Mouse (Mus musculus) cerebellum, postnatal 25 days (tissue): ENCODE data around the gene Mrpl18.
A peak's percentile ranks its signal among the peaks of the same experiment; 100 is the strongest.
"Not testable (repeated sequence)": the region's sequence is repeated elsewhere in the genome, so short reads cannot be mapped to it uniquely, and the experiment has no call there.

ENCODE experiments used
- DNase-seq, 2 experiments: peaks; one replicate each; pipeline ENCODE4 v3.0.0; 2021; ENCODE audit warnings: mixed read lengths in 2 of 2

The Mrpl18 gene

DNA sequence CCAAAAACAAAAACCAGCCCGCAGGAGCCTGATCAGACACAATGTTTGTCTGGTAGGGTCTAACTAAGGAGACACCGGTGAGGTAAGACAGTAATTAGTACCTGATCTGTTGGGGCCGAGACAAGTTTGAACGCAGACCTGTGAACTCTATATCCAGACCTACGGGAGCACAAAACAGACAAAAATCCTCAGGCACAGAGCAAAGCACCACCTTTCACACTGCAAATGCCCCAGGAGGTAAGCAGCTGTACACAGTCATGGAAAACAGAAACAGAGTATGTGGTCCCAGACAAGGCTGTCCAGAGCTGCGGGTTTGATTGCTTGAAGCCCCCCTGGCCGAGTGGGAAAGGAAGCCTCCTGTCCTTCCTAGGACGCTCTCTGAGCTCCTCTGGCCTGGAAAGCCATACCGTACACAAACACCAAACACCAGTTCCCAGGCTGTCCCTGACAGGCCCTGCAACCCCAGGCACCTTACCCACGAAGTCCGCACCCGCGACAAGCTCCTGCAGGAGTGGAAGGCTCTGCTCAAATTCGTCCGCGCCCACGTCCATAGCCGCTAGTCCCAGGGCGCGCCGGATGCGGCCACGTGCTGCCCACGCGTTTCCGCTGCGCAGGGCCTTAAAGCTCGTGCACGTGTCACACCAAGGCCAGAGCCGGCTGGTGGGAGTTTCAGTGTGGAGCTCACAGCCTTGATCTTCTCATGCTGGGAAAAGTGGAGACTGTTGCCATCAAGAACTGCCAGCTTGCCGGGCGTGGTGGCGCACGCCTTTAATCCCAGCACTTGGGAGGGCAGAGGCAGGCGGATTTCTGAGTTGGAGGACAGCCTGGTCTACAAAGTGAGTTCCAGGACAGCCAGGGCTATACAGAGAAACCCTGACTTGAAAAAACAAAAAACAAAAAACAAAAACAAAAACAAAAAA lies 6.5 kb downstream of the Mrpl18 start, which contains the start of gene Pnldc1:
TSS of gene Pnldc1 (minus strand) at position 870 of the 920 bp plus-strand sequence.
- DNase-seq, result no peak

DNA sequence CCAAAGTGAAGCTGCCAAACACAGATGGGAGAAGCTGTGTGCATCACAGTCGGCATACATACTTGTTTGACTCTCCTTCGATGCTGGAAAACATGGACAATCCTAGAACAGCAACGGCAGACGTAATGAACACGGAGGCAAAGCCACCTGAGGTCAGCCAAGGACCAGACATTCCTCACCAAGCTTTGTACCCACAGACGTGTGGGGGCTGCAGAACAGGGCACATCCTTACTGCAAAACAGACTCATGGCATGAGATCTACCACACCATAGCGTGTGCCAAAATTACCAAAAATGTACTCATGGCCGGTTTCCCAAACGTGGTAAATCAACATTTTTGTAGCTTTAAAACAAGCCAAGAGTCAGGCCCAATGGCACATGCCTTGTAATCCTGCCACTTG lies 9.7 kb downstream of the Mrpl18 start:
- no peak for DNase-seq

DNA sequence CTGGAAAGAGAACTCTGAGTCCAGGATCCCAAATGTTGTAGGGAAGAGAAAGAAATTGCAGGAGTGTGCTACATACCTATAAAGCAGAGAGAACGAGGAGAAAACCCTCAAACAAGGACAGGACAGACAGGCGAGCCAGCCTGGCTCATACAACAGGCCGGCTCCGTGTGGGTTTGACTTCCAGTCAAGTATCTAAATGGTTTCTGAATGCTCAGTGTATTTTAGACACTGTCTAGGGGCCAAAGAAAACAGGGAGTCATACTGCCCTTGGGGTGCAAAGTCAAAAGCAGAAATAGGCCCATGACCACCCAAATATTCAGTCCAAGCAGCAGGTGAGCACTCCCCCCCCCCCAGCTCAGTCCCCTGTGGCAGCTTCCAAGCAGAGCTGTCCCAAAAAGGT lies 10.3 kb downstream of the Mrpl18 start:
- no peak for DNase-seq

DNA sequence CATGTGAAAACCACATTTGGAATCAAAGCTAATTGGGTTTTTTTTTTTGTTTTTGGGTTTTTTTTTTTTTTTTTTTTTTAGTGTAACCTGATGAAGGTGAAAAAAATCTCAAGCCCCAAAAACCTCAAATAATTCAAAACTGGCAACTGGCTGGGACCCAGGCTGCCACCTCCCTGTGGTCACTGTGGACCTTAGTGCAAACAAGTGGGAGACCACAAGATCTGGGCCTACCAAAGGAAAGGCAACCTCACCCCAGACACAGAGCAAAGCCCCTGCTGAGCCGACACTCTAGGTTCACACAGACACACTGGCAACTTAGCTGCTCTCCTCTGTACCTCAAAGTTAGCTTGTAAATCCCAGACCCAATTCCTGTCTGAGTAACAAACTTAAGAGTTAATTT lies 11.8 kb downstream of the Mrpl18 start:
- DNase-seq, result no peak

DNA sequence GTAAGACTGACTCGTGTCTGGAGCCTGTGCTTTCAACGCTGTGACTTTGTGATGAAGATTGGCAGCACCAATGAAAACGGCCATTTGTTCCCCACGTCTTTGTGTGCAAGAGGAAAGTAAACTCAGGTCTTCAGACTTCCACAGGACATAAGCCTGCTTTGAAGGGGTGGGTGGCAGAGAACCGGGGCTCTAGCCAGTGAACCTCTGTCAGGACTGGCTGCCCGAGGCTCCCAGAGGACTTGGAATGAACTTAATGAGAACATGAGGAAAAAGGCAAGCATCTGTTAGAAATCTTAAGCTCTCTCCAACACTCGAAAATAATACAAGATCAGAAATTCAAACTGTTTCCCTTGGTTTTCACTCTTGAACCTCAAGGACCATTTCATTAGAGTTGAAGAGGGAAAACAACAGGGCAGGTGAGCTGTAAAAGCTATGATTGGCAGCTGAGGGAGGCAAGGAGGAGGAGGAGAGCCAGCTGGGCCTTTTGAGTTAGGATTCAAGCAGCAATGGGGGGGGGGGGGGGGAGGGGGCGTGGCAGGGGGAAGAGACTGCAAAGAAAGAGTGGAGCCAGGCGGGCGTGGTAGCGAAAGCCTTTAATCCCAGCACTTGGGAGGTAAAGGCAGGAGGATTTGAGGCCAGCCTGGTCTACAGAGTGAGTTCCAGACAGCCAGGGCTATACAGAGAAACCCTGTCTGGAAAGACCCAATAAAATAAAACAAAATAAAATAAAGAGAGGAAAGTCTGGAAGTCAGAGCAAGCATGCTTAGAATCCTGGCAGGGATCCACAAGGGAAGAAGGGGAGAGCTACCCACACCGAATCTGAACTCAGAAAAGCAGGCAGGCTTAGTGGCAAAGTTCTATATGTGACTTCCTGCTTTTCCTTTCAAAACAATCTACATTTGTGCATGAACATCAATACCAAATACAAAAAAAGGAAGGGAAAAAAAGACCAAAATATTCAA lies 12.5 kb downstream of the Mrpl18 start:
- DNase-seq, result no peak

DNA sequence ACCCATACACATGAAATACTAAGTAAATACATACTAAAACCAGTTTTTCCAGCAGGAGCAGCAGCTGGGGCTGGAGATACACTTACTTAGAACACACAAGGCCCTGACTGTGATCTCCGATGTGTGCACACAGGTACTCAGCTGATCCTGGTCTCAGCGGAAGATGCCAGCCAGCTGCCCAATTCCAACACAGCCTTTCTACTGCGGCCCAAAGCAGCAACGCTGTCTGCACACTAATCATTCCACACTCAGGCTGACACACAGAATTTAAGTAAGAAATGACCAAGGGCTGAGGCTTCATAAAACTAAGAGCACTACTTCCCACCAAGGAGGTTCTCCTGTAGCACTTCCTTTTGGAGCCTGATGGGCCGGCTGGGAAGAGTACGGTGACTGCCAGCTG lies 13.9 kb downstream of the Mrpl18 start:
- DNase-seq, result no peak

DNA sequence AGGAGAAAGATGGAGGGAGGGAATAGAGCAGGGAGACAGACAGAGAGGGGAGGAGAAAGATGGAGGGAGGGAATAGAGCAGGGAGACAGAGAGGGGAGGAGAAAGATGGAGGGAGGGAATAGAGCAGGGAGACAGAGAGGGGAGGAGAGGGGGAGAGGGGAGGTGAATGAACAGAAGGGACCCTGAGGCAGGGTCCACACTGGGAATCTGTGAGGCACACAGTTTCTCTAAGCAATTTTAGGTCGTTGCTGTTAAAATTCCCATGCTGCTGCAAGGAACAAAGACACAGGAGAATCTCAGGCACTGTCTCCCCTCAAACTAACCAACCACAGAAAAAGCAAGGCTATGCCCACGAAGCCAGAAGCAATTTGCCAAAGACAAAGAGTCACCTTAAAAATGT lies 17.5 kb downstream of the Mrpl18 start:
- not testable (repeated sequence) for DNase-seq

DNA sequence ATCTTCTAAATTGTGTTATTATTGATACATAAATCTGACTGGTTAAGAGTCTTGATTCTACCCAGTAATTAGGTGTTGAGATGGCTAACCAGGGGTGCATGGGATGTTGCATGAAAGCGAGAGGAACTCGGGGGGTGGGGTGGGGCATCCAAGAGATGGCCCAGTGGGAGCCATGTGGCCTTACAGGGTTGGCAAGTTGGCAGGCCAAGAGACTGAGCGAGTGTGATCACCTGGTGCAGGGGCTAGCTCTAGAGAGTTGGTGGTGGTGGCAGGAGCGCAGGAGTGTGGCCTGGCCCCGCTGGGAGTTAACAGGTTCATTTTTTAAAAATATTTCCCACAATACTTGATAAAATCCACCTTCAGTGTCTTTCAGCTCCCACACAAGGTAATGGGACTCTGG lies 18.5 kb downstream of the Mrpl18 start:
- DNase-seq, result no peak

DNA sequence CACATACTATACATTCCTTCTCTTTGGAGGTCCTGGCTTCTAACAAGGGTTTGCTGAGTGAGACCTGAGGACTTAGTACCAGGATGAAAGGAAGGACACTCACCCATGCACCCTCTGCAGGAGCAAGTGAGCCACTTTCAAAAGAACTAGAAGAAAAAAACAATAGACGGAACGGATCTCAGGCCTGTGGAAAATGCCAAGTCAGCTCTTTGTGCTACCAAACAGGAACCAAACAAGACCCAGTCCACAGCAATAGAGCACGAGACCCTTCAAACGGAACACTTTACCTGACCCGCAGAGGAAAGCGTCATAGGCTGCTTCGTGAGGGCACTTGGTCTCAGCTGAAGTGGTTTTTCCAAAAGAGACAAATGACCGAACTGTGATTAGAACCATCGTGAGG lies 24.1 kb downstream of the Mrpl18 start:
- DNase-seq, result no peak

DNA sequence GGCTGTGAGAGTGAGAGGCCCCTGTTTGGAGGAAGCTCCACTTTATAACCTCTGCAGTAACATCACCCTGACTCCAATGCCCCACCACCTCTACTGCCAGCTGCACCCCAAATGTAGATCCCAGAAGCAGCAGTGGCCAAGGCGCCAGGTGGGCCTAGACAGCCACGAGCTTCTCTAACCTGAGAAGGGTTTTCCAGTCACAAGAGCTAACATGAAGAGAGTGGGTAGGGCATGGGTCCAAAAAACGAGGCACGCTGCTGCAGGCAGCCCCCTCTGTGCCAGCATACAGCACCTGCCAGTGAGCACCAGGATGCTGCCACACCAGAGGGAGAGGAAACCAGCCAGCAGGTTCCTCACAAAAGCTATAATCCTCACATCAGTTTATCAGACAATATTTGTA lies 25.1 kb downstream of the Mrpl18 start:
- DNase-seq, result peak; percentile 36 to 58

DNA sequence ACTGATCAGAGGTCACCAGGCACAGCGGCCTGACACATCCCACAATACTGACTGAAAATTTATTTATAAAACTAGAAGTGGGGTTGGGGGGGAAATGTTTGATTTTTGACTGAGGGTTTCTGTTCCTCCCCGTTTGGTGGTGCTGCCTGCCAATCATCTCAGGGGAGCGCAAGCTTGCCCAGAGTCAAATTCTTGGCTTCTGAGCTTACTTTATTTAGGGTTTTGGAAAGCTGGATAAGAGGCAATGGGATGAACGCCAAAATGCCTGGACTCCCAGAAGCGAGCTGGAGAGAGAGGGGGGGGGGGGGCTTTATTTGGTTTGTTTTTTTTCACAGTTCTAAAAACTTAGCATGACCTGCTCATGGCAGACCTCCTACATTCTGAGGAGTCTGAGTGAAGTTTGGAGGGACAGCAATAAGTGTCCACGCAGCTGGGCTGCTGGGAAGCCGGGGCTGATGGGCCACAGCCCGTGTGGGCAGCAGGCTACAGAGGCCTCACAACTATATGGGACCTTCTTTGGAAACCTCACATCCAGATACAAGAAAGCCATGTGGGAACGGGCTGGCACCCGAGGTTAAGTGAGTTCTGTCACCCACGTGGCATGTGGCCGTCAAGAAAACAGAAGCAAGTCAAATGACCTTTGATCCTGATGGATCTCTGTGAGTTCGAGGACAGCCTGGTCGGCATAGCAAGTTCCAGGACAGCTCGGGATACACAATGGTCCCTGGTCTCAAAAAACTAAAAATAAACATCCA lies 28.9 kb downstream of the Mrpl18 start:
- DNase-seq, result no peak

DNA sequence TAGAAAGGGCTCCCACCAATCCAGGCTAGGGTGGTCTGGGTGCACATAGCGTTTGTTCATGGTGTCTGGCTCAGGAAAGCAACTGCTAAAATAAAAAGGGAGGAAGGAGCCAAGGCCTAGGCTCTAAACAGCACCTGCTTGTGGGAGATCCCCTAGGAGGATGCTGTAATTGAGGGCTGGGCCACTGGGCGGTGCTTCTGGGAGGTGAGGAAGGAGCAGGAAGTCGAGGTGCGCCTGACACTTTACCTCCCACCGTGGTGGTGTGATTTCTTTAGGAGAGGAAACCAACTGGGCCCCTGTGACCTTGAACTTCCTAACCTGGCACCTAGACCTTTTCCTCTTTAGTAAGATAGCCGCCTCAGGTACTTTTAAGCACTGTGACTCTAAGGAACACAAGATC lies 29.5 kb downstream of the Mrpl18 start:
- DNase-seq, result no peak

DNA sequence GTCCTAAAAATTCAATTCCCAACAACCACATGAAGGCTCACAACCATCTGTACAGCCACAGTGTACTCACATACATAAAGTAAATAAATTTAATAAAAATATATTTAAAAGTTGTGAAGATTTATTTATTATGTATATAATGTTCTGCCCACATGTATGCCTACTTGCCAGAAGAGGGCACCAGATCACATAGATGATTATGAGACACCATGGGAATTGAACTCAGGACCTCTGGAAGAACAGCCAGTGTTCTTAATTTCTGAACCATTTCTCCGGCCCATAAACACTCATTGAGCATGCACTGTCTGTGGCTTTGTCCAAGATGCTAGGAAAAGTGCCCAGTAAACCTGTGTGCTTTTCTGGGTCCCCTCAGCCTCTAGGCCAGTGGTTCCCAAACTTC lies 34.9 kb downstream of the Mrpl18 start:
- DNase-seq, result no peak

DNA sequence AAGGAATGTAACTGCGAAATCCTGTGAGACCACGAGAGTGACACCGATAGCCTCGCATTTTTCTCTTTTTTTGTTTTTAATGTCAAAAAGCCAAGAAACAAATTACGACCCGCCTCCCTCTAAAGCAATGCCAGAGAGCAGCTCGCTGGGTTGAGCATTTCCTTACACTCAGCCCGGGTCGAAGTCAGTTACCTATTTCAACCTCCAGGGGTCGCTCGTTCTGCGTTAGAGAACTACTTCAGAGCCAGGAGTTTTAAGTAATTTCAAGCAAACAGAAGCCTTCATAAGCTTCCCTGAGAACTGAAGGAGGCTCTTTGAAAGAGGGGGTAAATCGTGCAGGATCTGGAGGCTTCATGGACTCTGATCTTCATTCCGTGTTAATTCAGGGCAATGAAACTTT lies 36.0 kb downstream of the Mrpl18 start:
- peak; percentile 82 to 88 for DNase-seq

DNA sequence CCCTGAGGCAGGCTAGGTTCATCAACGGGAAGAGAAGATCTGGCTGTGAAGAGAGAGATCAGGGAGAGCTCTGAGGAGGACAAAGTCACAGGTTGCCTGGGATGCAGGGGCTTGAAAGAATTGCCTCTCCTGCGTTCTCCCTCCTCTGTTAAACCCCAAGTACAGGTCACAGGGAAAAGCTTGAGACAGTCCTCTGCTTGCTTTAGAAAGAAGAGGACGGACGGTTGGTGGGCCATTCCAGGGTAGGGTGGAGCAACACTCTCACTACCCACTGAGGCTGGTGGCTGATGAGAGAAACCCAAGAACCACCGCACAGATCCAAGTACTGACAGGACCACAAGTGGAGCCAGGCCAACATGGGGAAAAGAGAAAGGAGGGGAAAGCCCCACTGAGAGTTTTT lies 40.4 kb downstream of the Mrpl18 start, which contains the start of gene Mrgprh:
TSS of gene Mrgprh (plus strand) at position 301 of the 400 bp plus-strand sequence.
- DNase-seq, result no peak

DNA sequence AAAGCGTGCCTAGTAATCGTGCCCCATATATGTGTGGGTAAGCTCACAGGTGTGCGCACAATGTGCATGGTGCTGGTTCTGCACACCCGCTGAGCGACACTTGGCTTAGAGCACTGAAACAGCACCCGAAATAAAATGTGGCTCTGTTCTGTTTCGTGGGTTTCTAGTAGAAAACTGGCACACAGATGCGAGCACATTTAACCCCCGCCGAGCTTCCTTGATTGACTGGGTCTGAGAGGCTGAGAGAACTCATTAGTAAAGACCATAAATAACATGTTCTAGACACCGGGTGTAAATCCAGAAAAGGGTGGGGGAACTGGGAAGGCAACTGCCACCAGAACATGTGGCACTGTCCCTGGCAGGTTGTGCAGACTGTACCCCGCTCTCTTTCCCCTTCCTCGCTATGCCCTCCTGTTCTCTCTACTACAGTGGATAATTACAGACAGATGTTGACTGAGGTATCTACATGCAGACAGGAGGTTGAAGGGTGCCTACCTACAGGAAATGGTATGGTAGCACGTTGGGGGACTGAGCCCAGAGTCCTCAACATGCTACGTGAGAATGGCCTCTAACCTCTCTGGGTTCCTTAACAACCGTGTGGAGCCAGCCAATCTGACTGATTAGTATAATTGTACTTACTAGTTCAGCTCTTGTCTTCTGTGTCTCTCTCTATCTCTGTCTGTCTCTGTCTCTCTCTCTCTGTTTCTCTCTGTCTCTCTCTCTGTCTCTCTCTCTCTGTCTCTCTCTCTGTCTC lies 43.7 kb downstream of the Mrpl18 start:
- DNase-seq, result peak in 1 of 2 experiments; percentile 54

DNA sequence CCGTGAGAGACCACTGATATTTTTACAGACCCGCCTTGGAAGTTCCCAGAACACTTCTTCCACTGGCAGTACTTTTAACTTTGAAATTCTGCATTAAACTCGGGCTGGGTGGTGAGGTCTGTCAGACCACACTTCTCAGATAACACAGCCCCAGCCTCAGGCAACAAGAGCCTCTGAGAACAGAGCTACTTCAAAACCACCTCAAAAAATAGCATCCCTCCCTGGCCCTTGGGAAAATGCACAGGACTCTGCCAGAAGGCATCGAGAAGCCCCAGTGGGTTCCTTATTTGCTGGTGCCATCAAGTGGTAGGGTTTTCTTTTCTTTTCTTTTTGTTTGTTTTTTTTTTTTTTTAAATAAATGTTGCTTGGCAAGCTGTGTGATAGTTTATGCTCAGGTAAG lies 47.5 kb downstream of the Mrpl18 start:
- DNase-seq, result no peak

DNA sequence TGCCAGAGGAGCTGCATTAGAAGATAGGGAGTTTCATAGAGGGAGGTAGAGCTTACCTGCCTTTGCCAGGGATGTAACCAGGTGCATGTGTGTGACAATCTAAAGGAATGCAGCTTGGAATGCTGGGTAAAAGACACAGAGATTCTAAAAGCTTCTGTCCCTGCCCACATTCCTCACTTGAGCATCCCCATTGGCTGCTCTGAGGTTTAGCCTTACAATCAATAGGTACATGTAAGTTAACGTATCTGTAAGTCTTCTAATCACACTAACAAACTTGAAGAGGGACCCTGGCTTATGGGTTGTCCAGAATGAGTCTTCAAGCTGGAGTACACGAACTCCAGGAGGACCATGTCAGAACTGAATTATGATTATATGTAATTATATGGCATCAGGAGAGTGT lies 48.1 kb downstream of the Mrpl18 start, which contains the start of gene Mas1:
TSS of gene Mas1 (minus strand) at position 101 of the 400 bp plus-strand sequence.
- no peak for DNase-seq

DNA sequence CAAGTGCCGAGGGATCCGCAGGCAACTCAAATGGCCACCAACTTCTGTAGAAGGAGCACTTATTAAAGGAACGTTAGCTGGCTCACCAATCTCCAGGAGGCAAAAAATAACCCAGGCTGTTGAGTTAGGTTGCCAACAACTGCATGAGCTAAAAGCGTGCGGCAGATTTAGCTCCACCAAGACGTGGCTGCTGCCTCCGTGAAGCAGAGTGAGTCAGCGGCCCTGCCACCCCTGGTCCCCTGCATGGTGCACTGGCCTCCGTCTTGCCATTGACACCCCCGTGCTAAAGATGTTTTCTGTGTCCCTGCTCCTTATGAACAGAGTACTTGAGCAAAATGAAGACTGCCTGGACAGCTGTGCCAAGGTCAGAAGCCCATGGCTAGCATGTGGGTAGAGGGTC lies 49.3 kb downstream of the Mrpl18 start:
- no peak for DNase-seq

DNA sequence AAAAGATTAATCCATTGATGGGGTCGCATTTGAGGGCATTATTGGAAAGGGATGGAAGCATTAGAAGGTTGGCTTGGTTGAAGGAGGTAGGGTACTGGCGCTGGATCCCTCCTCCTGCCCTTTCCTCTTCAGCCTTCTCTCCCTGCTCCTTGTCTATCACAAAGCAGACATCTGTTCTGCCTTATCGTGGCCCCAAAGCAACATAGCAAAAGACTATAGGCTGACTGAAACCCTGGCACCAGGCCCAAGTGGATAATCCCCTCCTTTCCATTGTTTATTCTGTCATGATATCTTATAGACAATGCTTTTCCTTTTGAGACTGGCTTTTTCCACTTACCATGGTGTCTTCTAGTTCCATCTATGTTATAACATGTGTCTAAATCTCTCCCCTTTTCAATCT lies 50.7 kb downstream of the Mrpl18 start:
- no peak for DNase-seq

DNA sequence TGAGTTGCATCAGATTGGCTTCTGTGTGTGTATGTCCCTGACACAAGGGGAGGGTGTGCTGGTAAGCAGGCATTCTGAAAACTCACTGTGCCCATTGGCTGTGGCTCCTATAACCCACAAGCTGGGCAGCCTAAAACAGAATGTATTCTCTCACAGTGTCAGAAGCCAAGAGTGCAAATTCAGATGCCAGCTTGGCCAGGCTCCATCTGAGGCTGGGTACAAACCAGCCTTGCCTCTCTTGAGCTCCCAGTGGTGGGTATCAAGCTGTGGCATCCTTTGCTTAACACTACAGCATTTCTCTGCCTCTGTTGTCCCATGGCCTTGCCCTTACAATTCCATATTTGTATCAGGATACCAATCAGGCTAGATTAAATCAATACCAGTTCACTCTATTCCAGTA lies 52.0 kb downstream of the Mrpl18 start:
- peak; percentile 49 to 61 for DNase-seq
